Mouse (Mus musculus) neural tube, embryonic 11.5 days (tissue): ENCODE data around the gene Ube3b. TPM values are rescaled to one million over a fixed set of nuclear protein-coding genes. Genes with fewer than 3 reads are reported as not detected.
A peak's percentile ranks its signal among the peaks of the same experiment; 100 is the strongest.

Source experiments
- ATAC-seq: fragments of 200-750 bp; cut with Nextera tagmentation; 2 replicates; pipeline ENCODE4 v1.8.0; 2017; ENCODE audit warnings: moderate number of reproducible peaks, mild to moderate bottlenecking, moderate TSS enrichment, moderate library complexity; ENCODE audit not compliant: insufficient read depth, low FRiP score, low TSS enrichment
- DNase-seq: peaks from one replicate; pipeline ENCODE4 v3.0.0-alpha.2; 2015; ENCODE audit warnings: low spot score
- H3K27ac ChIP-seq: fragments of 300-500 bp; sonication (generic); 2 replicates; pipeline ENCODE4 v1.5.1; 2014; ENCODE audit warnings: low read depth, mild to moderate bottlenecking, low read length
- H3K27me3 ChIP-seq: fragments of 300-500 bp; sonication (generic); 2 replicates; pipeline ENCODE4 v1.6.1; 2014; ENCODE audit warnings: mild to moderate bottlenecking, low read length, mixed read lengths; ENCODE audit not compliant: control insufficient read depth, insufficient read depth
- H3K36me3 ChIP-seq: fragments of 300-500 bp; sonication (generic); 2 replicates; pipeline ENCODE4 v1.6.1; 2014; ENCODE audit warnings: mild to moderate bottlenecking, low read length, moderate library complexity, mixed read lengths; ENCODE audit not compliant: control insufficient read depth, insufficient read depth
- H3K4me1 ChIP-seq: fragments of 300-500 bp; sonication (generic); 2 replicates; pipeline ENCODE4 v1.6.1; 2014; ENCODE audit warnings: low read length, mixed read lengths; ENCODE audit not compliant: control insufficient read depth, insufficient read depth
- H3K4me2 ChIP-seq: fragments of 300-500 bp; sonication (generic); 2 replicates; pipeline ENCODE4 v1.6.1; 2014; ENCODE audit warnings: low read depth, mild to moderate bottlenecking, moderate library complexity
- H3K4me3 ChIP-seq: fragments of 300-500 bp; sonication (generic); 2 replicates; pipeline ENCODE4 v1.5.1; 2014; ENCODE audit warnings: low read depth, low read length
- H3K9ac ChIP-seq: fragments of 300-500 bp; sonication (generic); 2 replicates; pipeline ENCODE4 v1.6.1; 2014; ENCODE audit warnings: mild to moderate bottlenecking, low read length
- H3K9me3 ChIP-seq: fragments of 300-500 bp; sonication (generic); 2 replicates; pipeline ENCODE4 v1.6.1; 2016; ENCODE audit warnings: low read length; ENCODE audit not compliant: control insufficient read depth
- WGBS: fragments of 180-500 bp; shearing (Covaris S2); extraction: QIAGEN DNeasy Blood & Tissue Kit; methylation state at CpG from one replicate; pipeline ENCODE4 v1.1.7; 2014; 5-methylcytosine and 5-hydroxymethylcytosine counted together
- polyA plus RNA-seq: library from polyadenylated mRNA; unstranded; fragments of >200 nt; fragmentation: Nextera tagmentation; extraction: Ambion mirVana; gene quantifications from 2 replicates; pipeline ENCODE4 v1.2.1, GENCODE M21; 2014

Gene Ube3b
- polyA plus RNA-seq = 57.5 and 60.5 TPM in 2 replicates

GRCm38 (mm10) chr5:114380209-114381012 lies at the start of gene Ube3b, which contains the start of gene Kctd10:
Gene Ube3b, plus strand, starts transcription at chr5:114380607.
Gene Kctd10, minus strand, starts transcription at chr5:114380508.
- Histone ChIP-seq H3K27me3 (no peaks in the 10 kb centered on the region), H3K4me2 (peak within 1 kb of the TSS; percentile 70), H3K9me3 (no peaks in the 10 kb centered on the region), H3K4me3 (peak within 1 kb of the TSS; percentile 85), H3K36me3 (peaks cover 2% of the 10 kb centered on the region; the same call in 1 of the 2 replicates), H3K9ac (peak within 1 kb of the TSS; percentile 84), H3K27ac (peak within 1 kb of the TSS; percentile 71), H3K4me1 (peaks cover 25% of the 10 kb centered on the region)
- under 1% methylated on average over 69 of the region's 74 CpGs for WGBS
- DNase-seq = peak; percentile 93
- ATAC-seq = peak; percentile 91

GRCm38 (mm10) chr5:114342996-114343395 lies 37.4 kb upstream of the Ube3b start:
- Histone ChIP-seq H3K36me3 (no peaks in the 10 kb centered on the region), H3K4me1 (no peaks in the 10 kb centered on the region), H3K9ac (no peak overlapping the region), H3K4me3 (no peak overlapping the region), H3K27me3 (no peaks in the 10 kb centered on the region), H3K9me3 (no peaks in the 10 kb centered on the region), H3K4me2 (no peak overlapping the region), H3K27ac (no peak overlapping the region)
- 83% methylated on average over 5 of the region's 5 CpGs for WGBS
- ATAC-seq (no peak), DNase-seq (no peak)

- no peak overlapping the region for H3K4me3 ChIP-seq
- WGBS = 91% methylated on average over 7 of the region's 7 CpGs
Measured at GRCm38 (mm10) chr5:114343612-114344011, 36.8 kb upstream of the Ube3b start.

GRCm38 (mm10) chr5:114345538-114345937 lies 34.9 kb upstream of the Ube3b start:
- Histone ChIP-seq H3K27me3 (no peaks in the 10 kb centered on the region), H3K4me1 (no peaks in the 10 kb centered on the region), H3K9me3 (no peaks in the 10 kb centered on the region), H3K27ac (no peak overlapping the region), H3K9ac (no peak overlapping the region), H3K4me3 (no peak overlapping the region), H3K4me2 (no peak overlapping the region), H3K36me3 (no peaks in the 10 kb centered on the region)
- ATAC-seq (no peak), DNase-seq (no peak)
- WGBS = 63% methylated on average over 3 of the region's 3 CpGs

More at GRCm38 (mm10) chr5:114343612-114344011, 36.8 kb upstream of the Ube3b start:
- Histone ChIP-seq H3K4me1 (no peaks in the 10 kb centered on the region), H3K27ac (no peak overlapping the region), H3K36me3 (no peaks in the 10 kb centered on the region), H3K27me3 (no peaks in the 10 kb centered on the region), H3K9ac (no peak overlapping the region), H3K4me2 (no peak overlapping the region), H3K9me3 (no peaks in the 10 kb centered on the region)
- no peak for DNase-seq
- no peak for ATAC-seq

GRCm38 (mm10) chr5:114347005-114347404 lies 33.4 kb upstream of the Ube3b start:
- ATAC-seq (no peak), DNase-seq (no peak)
- Histone ChIP-seq H3K9me3 (no peaks in the 10 kb centered on the region), H3K27me3 (no peaks in the 10 kb centered on the region), H3K4me2 (no peak overlapping the region), H3K9ac (no peak overlapping the region), H3K36me3 (no peaks in the 10 kb centered on the region), H3K27ac (no peak overlapping the region), H3K4me1 (no peaks in the 10 kb centered on the region), H3K4me3 (no peak overlapping the region)
- WGBS = 90% methylated on average over 10 of the region's 10 CpGs

- 65% methylated on average over 10 of the region's 10 CpGs for WGBS
- no peaks in the 10 kb centered on the region for H3K27me3 ChIP-seq
- no peak overlapping the region for H3K27ac ChIP-seq
- H3K9ac ChIP-seq = no peak overlapping the region
- H3K36me3 ChIP-seq = no peaks in the 10 kb centered on the region
- H3K9me3 ChIP-seq = no peaks in the 10 kb centered on the region
- no peaks in the 10 kb centered on the region for H3K4me1 ChIP-seq
- no peak overlapping the region for H3K4me3 ChIP-seq
- no peak for ATAC-seq
- no peak overlapping the region for H3K4me2 ChIP-seq
- DNase-seq = no peak
Measured at GRCm38 (mm10) chr5:114351490-114351889, 28.9 kb upstream of the Ube3b start.

- no peak overlapping the region for H3K27ac ChIP-seq
Measured at GRCm38 (mm10) chr5:114356250-114356935, 24.0 kb upstream of the Ube3b start.

GRCm38 (mm10) chr5:114356936-114357751 lies 23.3 kb upstream of the Ube3b start:
- H3K4me2 ChIP-seq = no peak overlapping the region
- H3K9me3 ChIP-seq = no peaks in the 10 kb centered on the region
- ATAC-seq (0 out of 2 replicates have a peak, but pooled peaks have one; percentile 35), DNase-seq (peak; percentile 50)
- H3K27me3 ChIP-seq = no peaks in the 10 kb centered on the region
- H3K9ac ChIP-seq = no peak overlapping the region
- no peak overlapping the region for H3K4me3 ChIP-seq
- no peak overlapping the region for H3K27ac ChIP-seq
- H3K36me3 ChIP-seq = no peaks in the 10 kb centered on the region
- WGBS = 59% methylated on average over 23 of the region's 23 CpGs
- H3K4me1 ChIP-seq = peaks cover 4% of the 10 kb centered on the region; the same call in 1 of the 2 replicates

More at GRCm38 (mm10) chr5:114356250-114356935, 24.0 kb upstream of the Ube3b start:
- 27% methylated on average over 7 of the region's 7 CpGs for whole genome bisulfite sequencing
- H3K36me3 ChIP-seq = no peaks in the 10 kb centered on the region
- no peaks in the 10 kb centered on the region for H3K27me3 ChIP-seq
- ATAC-seq (no peak), DNase-seq (peak; percentile 75)
- no peaks in the 10 kb centered on the region for H3K9me3 ChIP-seq
- peaks cover 4% of the 10 kb centered on the region; the same call in 1 of the 2 replicates for H3K4me1 ChIP-seq
- no peak overlapping the region for H3K4me2 ChIP-seq
- H3K9ac ChIP-seq = no peak overlapping the region
- H3K4me3 ChIP-seq = no peak overlapping the region
